Mouse (Mus musculus) heart, postnatal 4 days (tissue): ENCODE results near the gene Csdc2. TPM values are rescaled to one million over a fixed set of nuclear protein-coding genes. Genes with fewer than 3 reads are reported as not detected.

Source experiments
- total RNA-seq, 2 experiments: library from RNA; stranded (reverse); gene quantifications; 2 replicates each; pipeline ENCODE4 v1.2.3; 2021

Gene Csdc2
- total RNA-seq, 2 experiments from 2014 or later = 6.3 to 8.8 TPM

Other genes with a start within 250 kb of the Csdc2 start
- gene Chadl, start 239.5 kb upstream of the Csdc2 start, total RNA-seq = 1 to 10 TPM in 1 of 2 experiments, under 1 TPM in 1; 0.76 to 1.5 TPM
- gene Zc3h7b, start 191.7 kb upstream of the Csdc2 start, total RNA-seq = 10 to 100 TPM; 78.6 to 88.9 TPM
- gene Rangap1, start 191.2 kb upstream of the Csdc2 start, total RNA-seq = 10 to 100 TPM; 82.7 to 88.8 TPM
- 10 to 100 TPM; 38.5 to 40.5 TPM for gene Tef, start 134.3 kb upstream of the Csdc2 start, total RNA-seq
- gene Tob2, start 78.0 kb upstream of the Csdc2 start, total RNA-seq = 10 to 100 TPM; 24.1 to 32.3 TPM
- 10 to 100 TPM; 57.9 to 58.9 TPM for gene Phf5a, start 64.8 kb upstream of the Csdc2 start, total RNA-seq
- gene Aco2, start 64.5 kb upstream of the Csdc2 start, total RNA-seq = 1,000 to 10,000 TPM; 1,419 to 1,465 TPM
- gene Polr3h, start 10.5 kb upstream of the Csdc2 start, total RNA-seq = 1 to 10 TPM; 7.9 to 9.1 TPM
- gene Pmm1, start 24.2 kb downstream of the Csdc2 start, total RNA-seq = 10 to 100 TPM; 21.1 to 22.2 TPM
- gene 1700029P11Rik, start 43.8 kb downstream of the Csdc2 start, total RNA-seq = not detected
- gene Xrcc6, start 51.1 kb downstream of the Csdc2 start, total RNA-seq = 10 to 100 TPM; 26.6 to 27.4 TPM
- gene Desi1, start 97.1 kb downstream of the Csdc2 start, total RNA-seq = 10 to 100 TPM; 27.1 to 27.4 TPM
- 10 to 100 TPM; 63.4 to 69.5 TPM for gene Snu13, start 110.8 kb downstream of the Csdc2 start, total RNA-seq
- not detected for gene 4930407I10Rik, start 122.4 kb downstream of the Csdc2 start, total RNA-seq
- not detected for gene Mei1, start 133.2 kb downstream of the Csdc2 start, total RNA-seq
- gene Ccdc134, start 191.2 kb downstream of the Csdc2 start, total RNA-seq = 1 to 10 TPM; 6.1 to 8.3 TPM
- gene Srebf2, start 210.4 kb downstream of the Csdc2 start, total RNA-seq = 10 to 100 TPM; 79.0 to 84.5 TPM